Mouse (Mus musculus) bone marrow, adult 2 months (tissue): ENCODE data around the gene Tas2r129.

Source experiments
- CTCF ChIP-seq: fragments of 200-500 bp; IDR thresholded peaks from 2 replicates; pipeline ENCODE4 v1.5.1; 2011; ENCODE audit warnings: low read length, control low read depth; ENCODE audit not compliant: control insufficient read depth, insufficient read depth
- POLR2A ChIP-seq: fragments of 200-500 bp; IDR thresholded peaks from 2 replicates; pipeline ENCODE4 v1.6.1; 2011; ENCODE audit warnings: low read depth, mild to moderate bottlenecking, control low read depth, low read length, borderline replicate concordance; ENCODE audit not compliant: control insufficient read depth

DNA sequence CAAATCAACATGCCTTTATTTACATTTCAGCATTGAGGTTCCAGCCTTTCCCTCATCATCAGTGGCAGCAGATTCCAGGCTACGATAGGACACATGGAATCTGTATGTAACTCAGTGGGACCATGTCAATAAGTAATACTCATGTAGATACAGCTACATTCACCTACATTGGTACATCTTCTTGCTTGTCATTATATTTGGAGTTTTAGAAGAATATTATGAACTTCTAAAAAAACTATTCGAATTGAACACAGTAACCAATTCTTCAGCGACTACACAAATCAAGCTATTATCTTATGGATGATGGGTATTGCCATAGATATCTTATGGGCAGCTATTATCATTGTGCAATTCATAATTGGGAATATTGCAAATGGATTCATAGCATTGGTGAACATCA is 41.6 kb upstream of the Tas2r129 start, which contains the start of gene Tas2r125:
- TF ChIP-seq CTCF (no peak), POLR2A (no peak)
